Mouse (Mus musculus): ENCODE results near the gene Ppcdc. TPM values are rescaled to one million over a fixed set of nuclear protein-coding genes. Genes with fewer than 3 reads are reported as not detected.

Ppcdc gene
- polyA plus RNA-seq, 1 experiment from 2014 or later, result 21.3 TPM

- Histone ChIP-seq H3K4me3 (no peak overlapping the region), H3K9me3 (no peaks in the 10 kb centered on the region), H3K27ac (no peak overlapping the region), H3K36me3 (no peaks in the 10 kb centered on the region), H3K27me3 (ENCODE audit: insufficient read depth, poor library complexity, severe bottlenecking) (no peaks in the 10 kb centered on the region), H3K4me1 (no peaks in the 10 kb centered on the region)
- 83% methylated on average over 5 of the region's 5 CpGs for WGBS
- no peak for DNase-seq (ENCODE audit: low spot score)
Measured at GRCm38 (mm10) chr9:57339577-57340210, 100.2 kb downstream of the Ppcdc start.

- 76% methylated on average over 1 of the region's 1 CpGs for WGBS
- Histone ChIP-seq H3K36me3 (no peaks in the 10 kb centered on the region), H3K4me3 (no peak overlapping the region), H3K4me1 (no peaks in the 10 kb centered on the region), H3K9me3 (no peaks in the 10 kb centered on the region), H3K27ac (no peak overlapping the region), H3K27me3 (ENCODE audit: insufficient read depth, poor library complexity, severe bottlenecking) (no peaks in the 10 kb centered on the region)
- no peak for DNase-seq (ENCODE audit: low spot score)
Measured at GRCm38 (mm10) chr9:57338706-57339105, 101.2 kb downstream of the Ppcdc start.

Other genes starting within 250 kb of the Ppcdc start
- gene Trcg1, start 203.6 kb downstream of the Ppcdc start, polyA plus RNA-seq (2016; fragmentation: Nextera tagmentation; extraction: Ambion mirVana), result not detected in 2 replicates
- 22.7 and 31.3 TPM in 2 replicates for gene 1700017B05Rik, start 177.5 kb downstream of the Ppcdc start, polyA plus RNA-seq (2016; fragmentation: Nextera tagmentation; extraction: Ambion mirVana)
- 11.3 and 11.4 TPM in 2 replicates for gene Scamp5, start 27.9 kb upstream of the Ppcdc start, polyA plus RNA-seq (2016; fragmentation: Nextera tagmentation; extraction: Ambion mirVana)
- gene Rpp25, start 63.9 kb upstream of the Ppcdc start, polyA plus RNA-seq (2016; fragmentation: Nextera tagmentation; extraction: Ambion mirVana), result 15.0 and 16.5 TPM in 2 replicates
- gene Cox5a, start 81.2 kb upstream of the Ppcdc start, polyA plus RNA-seq (2016; fragmentation: Nextera tagmentation; extraction: Ambion mirVana), result 911 and 1,292 TPM in 2 replicates
- 14.2 and 14.9 TPM in 2 replicates for gene Fam219b, start 97.4 kb upstream of the Ppcdc start, polyA plus RNA-seq (2016; fragmentation: Nextera tagmentation; extraction: Ambion mirVana)
- gene Mpi, start 112.6 kb upstream of the Ppcdc start, polyA plus RNA-seq (2016; fragmentation: Nextera tagmentation; extraction: Ambion mirVana), result 80.6 and 102 TPM in 2 replicates
- gene Scamp2, start 120.8 kb upstream of the Ppcdc start, polyA plus RNA-seq (2016; fragmentation: Nextera tagmentation; extraction: Ambion mirVana), result 53.5 and 53.9 TPM in 2 replicates
- gene Ulk3, start 149.3 kb upstream of the Ppcdc start, polyA plus RNA-seq (2016; fragmentation: Nextera tagmentation; extraction: Ambion mirVana), result 17.4 and 21.8 TPM in 2 replicates
- gene Cplx3, start 166.2 kb upstream of the Ppcdc start, polyA plus RNA-seq (2016; fragmentation: Nextera tagmentation; extraction: Ambion mirVana), result 0.15 TPM in 1 of 2 replicates, not detected in the other
- not detected in 2 replicates for gene Lman1l, start 180.7 kb upstream of the Ppcdc start, polyA plus RNA-seq (2016; fragmentation: Nextera tagmentation; extraction: Ambion mirVana)
- 17.2 and 26.0 TPM in 2 replicates for gene Csk, start 213.5 kb upstream of the Ppcdc start, polyA plus RNA-seq (2016; fragmentation: Nextera tagmentation; extraction: Ambion mirVana)
- not detected in 2 replicates for gene Cyp1a2, start 243.6 kb upstream of the Ppcdc start, polyA plus RNA-seq (2016; fragmentation: Nextera tagmentation; extraction: Ambion mirVana)
- gene Cyp1a1, start 247.8 kb upstream of the Ppcdc start, polyA plus RNA-seq (2016; fragmentation: Nextera tagmentation; extraction: Ambion mirVana), result 0.05 TPM in 1 of 2 replicates, not detected in the other

All from heart, embryonic 10.5 days (tissue).